Mouse (Mus musculus): ENCODE results near the gene Cmtm6.

DNA sequence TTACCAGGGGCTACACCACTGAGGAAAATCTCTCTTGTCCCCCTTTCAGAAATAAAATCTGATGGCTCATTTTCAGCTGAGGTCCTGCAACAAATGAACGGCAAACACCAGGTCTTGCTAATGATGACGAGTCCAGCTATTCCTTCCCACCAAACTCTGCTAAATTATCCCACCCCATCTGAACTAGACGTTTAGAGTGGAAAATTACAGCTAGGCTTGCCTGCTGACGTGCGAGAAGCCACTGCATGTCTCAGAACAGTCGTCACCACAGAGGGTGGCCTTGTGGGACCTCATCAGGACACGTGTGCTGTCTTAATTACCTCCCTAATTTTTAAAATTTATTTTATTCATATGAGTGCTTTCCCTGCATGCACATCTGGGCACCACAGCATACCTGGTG is 40.6 kb downstream of the Cmtm6 start:
- TF ChIP-seq CTCF (IDR thresholded peaks at IDR 0.05; ENCODE audit: low read depth) (no peak), EP300 (IDR thresholded peaks at IDR 0.05; ENCODE audit: low read depth) (no peak)

All from liver, embryonic 14.5 days (tissue).